Mouse (Mus musculus): ENCODE measurements around the gene Tmem179.

The Tmem179 gene

GRCm38 (mm10) chr12:112516697-112517337 lies at the start of gene Tmem179:
Tmem179 (minus strand) TSS chr12:112516747.
- no peak for DNase-seq (ENCODE audit: low spot score in 2 of 2)

GRCm38 (mm10) chr12:112563011-112563410 lies 46.5 kb upstream of the Tmem179 start:
- no peak for DNase-seq (ENCODE audit: low spot score in 2 of 2)

- no peak for DNase-seq (ENCODE audit: low spot score in 2 of 2)
Observed at GRCm38 (mm10) chr12:112562462-112562861, 45.9 kb upstream of the Tmem179 start.

GRCm38 (mm10) chr12:112561163-112561562 lies 44.6 kb upstream of the Tmem179 start:
- no peak for DNase-seq (ENCODE audit: low spot score in 2 of 2)

- no peak for DNase-seq (ENCODE audit: low spot score in 2 of 2)
Observed at GRCm38 (mm10) chr12:112560176-112560797, 43.7 kb upstream of the Tmem179 start.

GRCm38 (mm10) chr12:112559671-112560070 lies 43.1 kb upstream of the Tmem179 start:
- DNase-seq (ENCODE audit: low spot score in 2 of 2), result no peak

- no peak for DNase-seq (ENCODE audit: low spot score in 2 of 2)
Observed at GRCm38 (mm10) chr12:112559231-112559630, 42.7 kb upstream of the Tmem179 start.

- no peak for DNase-seq (ENCODE audit: low spot score in 2 of 2)
Observed at GRCm38 (mm10) chr12:112557219-112557618, 40.7 kb upstream of the Tmem179 start.

- no peak for DNase-seq (ENCODE audit: low spot score in 2 of 2)
Observed at GRCm38 (mm10) chr12:112556531-112557060, 40.0 kb upstream of the Tmem179 start.

- no peak for DNase-seq (ENCODE audit: low spot score in 2 of 2)
Observed at GRCm38 (mm10) chr12:112554900-112555299, 38.4 kb upstream of the Tmem179 start.

- no peak for DNase-seq (ENCODE audit: low spot score in 2 of 2)
Observed at GRCm38 (mm10) chr12:112552520-112552919, 36.0 kb upstream of the Tmem179 start.

- peak; percentile 80 to 98 for DNase-seq (ENCODE audit: low spot score in 2 of 2)
Observed at GRCm38 (mm10) chr12:112551861-112552375, 35.4 kb upstream of the Tmem179 start.

GRCm38 (mm10) chr12:112549287-112549686 lies 32.7 kb upstream of the Tmem179 start:
- DNase-seq (ENCODE audit: low spot score in 2 of 2), result no peak

GRCm38 (mm10) chr12:112546110-112546509 lies 29.6 kb upstream of the Tmem179 start:
- DNase-seq (ENCODE audit: low spot score in 2 of 2), result no peak

GRCm38 (mm10) chr12:112544946-112545701 lies 28.6 kb upstream of the Tmem179 start:
- no peak for DNase-seq (ENCODE audit: low spot score in 2 of 2)

GRCm38 (mm10) chr12:112543941-112544340 lies 27.4 kb upstream of the Tmem179 start:
- DNase-seq (ENCODE audit: low spot score in 2 of 2), result no peak

GRCm38 (mm10) chr12:112542920-112543300 lies 26.4 kb upstream of the Tmem179 start:
- DNase-seq (ENCODE audit: low spot score in 2 of 2), result peak; percentile 58 to 91

- DNase-seq (ENCODE audit: low spot score in 2 of 2), result no peak
Observed at GRCm38 (mm10) chr12:112542257-112542919, 25.8 kb upstream of the Tmem179 start.

- no peak for DNase-seq (ENCODE audit: low spot score in 2 of 2)
Observed at GRCm38 (mm10) chr12:112541483-112542091, 25.0 kb upstream of the Tmem179 start.

- DNase-seq (ENCODE audit: low spot score in 2 of 2), result no peak
Observed at GRCm38 (mm10) chr12:112540321-112540720, 23.8 kb upstream of the Tmem179 start.

GRCm38 (mm10) chr12:112539466-112539965 lies 23.0 kb upstream of the Tmem179 start:
- no peak for DNase-seq (ENCODE audit: low spot score in 2 of 2)

Measured in left cerebral cortex, adult 9 months (tissue).